Mouse (Mus musculus) heart, adult 2 months (tissue): ENCODE results near the gene Noct. TPM values are rescaled to one million over a fixed set of nuclear protein-coding genes. Genes with fewer than 3 reads are reported as not detected.

Experiments used
- DNase-seq, 2 experiments: peaks; one replicate each; pipeline ENCODE4 v3.0.0; 2021
- H3K27ac ChIP-seq: fragments of 200-600 bp; 2 replicates; pipeline ENCODE4 v1.8.1; 2022
- H3K27me3 ChIP-seq: fragments of 200-500 bp; 2 replicates; pipeline ENCODE4 v1.6.1; 2012; ENCODE audit warnings: mild to moderate bottlenecking, low read length, inconsistent platforms, mixed read lengths; ENCODE audit not compliant: control insufficient read depth, insufficient read depth
- H3K36me3 ChIP-seq: fragments of 200-500 bp; 2 replicates; pipeline ENCODE4 v1.6.1; 2012; ENCODE audit warnings: low read length, inconsistent platforms; ENCODE audit not compliant: control insufficient read depth, insufficient read depth
- H3K4me1 ChIP-seq: fragments of 200-500 bp; 2 replicates; pipeline ENCODE4 v1.6.1; 2011; ENCODE audit warnings: low read length; ENCODE audit not compliant: control insufficient read depth, insufficient read depth
- H3K4me3 ChIP-seq: fragments of 200-600 bp; 2 replicates; pipeline ENCODE4 v1.8.1; 2022
- H3K79me2 ChIP-seq: fragments of 200-500 bp; replicated peaks from 2 replicates; pipeline ENCODE4 v1.6.1; 2012; ENCODE audit warnings: mild to moderate bottlenecking, inconsistent platforms, low read length, moderate library complexity, mixed read lengths; ENCODE audit not compliant: control insufficient read depth, insufficient read depth
- H3K9ac ChIP-seq: fragments of 200-500 bp; 2 replicates; pipeline ENCODE4 v1.6.1; 2012; ENCODE audit warnings: low read depth, mild to moderate bottlenecking, control low read depth, inconsistent platforms, low read length, mixed read lengths
- CTCF ChIP-seq: fragments of 200-600 bp; IDR thresholded peaks from 2 replicates; pipeline ENCODE4 v1.8.1; 2022; ENCODE audit warnings: antibody characterized with exemption, mild to moderate bottlenecking, moderate library complexity
- EP300 ChIP-seq: fragments of 200-500 bp; IDR thresholded peaks from 2 replicates; pipeline ENCODE4 v1.6.1; 2011; ENCODE audit warnings: low read depth, low read length, control low read depth; ENCODE audit not compliant: insufficient read depth
- POLR2A ChIP-seq: fragments of 200-500 bp; IDR thresholded peaks from 2 replicates; pipeline ENCODE4 v1.6.1; 2011; ENCODE audit warnings: mild to moderate bottlenecking, low read depth, low read length, control low read depth; ENCODE audit not compliant: insufficient read depth
- WGBS: fragments of 180-500 bp; shearing (Covaris S2); methylation state at CpG from one replicate; pipeline ENCODE4 v1.1.7; 2018; 5-methylcytosine and 5-hydroxymethylcytosine counted together
- intact Hi-C: fragments of 180-260 bp; cut with DNase I; formaldehyde crosslinking; loops from one replicate; pipeline ENCODE4 v1.15.1; 2025
- polyA plus RNA-seq: library from polyadenylated mRNA; depleted of rRNA; stranded (reverse); fragments of >200 nt; gene quantifications from 2 replicates; pipeline ENCODE4 v1.2.3, GENCODE M21; 2012
- total RNA-seq, 2 experiments: library from RNA; stranded (reverse); gene quantifications; 2 replicates each; pipeline ENCODE4 v1.2.3; 2021

Gene Noct
- total and polyA plus RNA-seq, 3 experiments = 23.2 to 45.1 (median 39.4) TPM

- WGBS = 77% methylated on average over 10 of the region's 10 CpGs
- no peak overlapping the region for H3K9ac ChIP-seq
- H3K27ac ChIP-seq = peak overlapping the region; percentile 2; the same call in 1 of the 2 replicates
- intact Hi-C loops = no loop called here
- H3K4me3 ChIP-seq = no peak overlapping the region
- no peaks in the 10 kb centered on the region for H3K27me3 ChIP-seq
- H3K36me3 ChIP-seq = peaks cover 3% of the 10 kb centered on the region
- H3K79me2 ChIP-seq = no peaks in the 10 kb centered on the region
- TF ChIP-seq CTCF = no peak
- TF ChIP-seq EP300 = no peak
- TF ChIP-seq POLR2A = no peak
- no peak for DNase-seq
- peaks cover 7% of the 10 kb centered on the region for H3K4me1 ChIP-seq
Measured at GRCm38 (mm10) chr3:51184715-51185114, 39.5 kb upstream of the Noct start.

GRCm38 (mm10) chr3:51185406-51185805 is 38.8 kb upstream of the Noct start:
- intact Hi-C loops = no loop called here
- no peak overlapping the region for H3K4me3 ChIP-seq
- TF ChIP-seq POLR2A = no peak
- TF ChIP-seq CTCF = no peak
- TF ChIP-seq EP300 = no peak
- H3K36me3 ChIP-seq = peaks cover 3% of the 10 kb centered on the region
- peaks cover 7% of the 10 kb centered on the region for H3K4me1 ChIP-seq
- H3K9ac ChIP-seq = no peak overlapping the region
- H3K79me2 ChIP-seq = no peaks in the 10 kb centered on the region
- 67% methylated on average over 7 of the region's 7 CpGs for WGBS
- DNase-seq = no peak
- no peaks in the 10 kb centered on the region for H3K27me3 ChIP-seq
- H3K27ac ChIP-seq = no peak overlapping the region

- peaks cover 19% of the 10 kb centered on the region for H3K4me1 ChIP-seq
- no peaks in the 10 kb centered on the region for H3K27me3 ChIP-seq
- TF ChIP-seq POLR2A (peak; percentile 42; the same call in 1 of the 2 replicates), CTCF (no peak), EP300 (peak; percentile 91)
- no peaks in the 10 kb centered on the region for H3K79me2 ChIP-seq
- 29% methylated on average over 6 of the region's 6 CpGs for WGBS
- peaks cover 4% of the 10 kb centered on the region for H3K36me3 ChIP-seq
- H3K4me3 ChIP-seq = no peak overlapping the region
- peak overlapping the region; percentile 52 for H3K27ac ChIP-seq
- DNase-seq = peak; percentile 70 to 83
- H3K9ac ChIP-seq = no peak overlapping the region
- intact Hi-C loops = loop anchor here (1.0 kb wide), 1 partner anchor 30 kb away; the partner anchor contains the start of gene Noct
Measured at GRCm38 (mm10) chr3:51194075-51194474, 30.2 kb upstream of the Noct start.

GRCm38 (mm10) chr3:51195321-51195720 is 28.9 kb upstream of the Noct start:
- no peak for TF ChIP-seq EP300
- 0 out of 2 replicates have a peak, but pooled peaks have one; percentile 8 for TF ChIP-seq CTCF
- no peaks in the 10 kb centered on the region for H3K27me3 ChIP-seq
- WGBS = 6% methylated on average over 8 of the region's 8 CpGs
- peak; percentile 66 to 81 for DNase-seq
- no peaks in the 10 kb centered on the region for H3K79me2 ChIP-seq
- peaks cover 4% of the 10 kb centered on the region for H3K36me3 ChIP-seq
- H3K9ac ChIP-seq = no peak overlapping the region; the same call in 1 of the 2 replicates
- H3K27ac ChIP-seq = peak overlapping the region; percentile 61
- intact Hi-C loops = no loop called here
- peaks cover 21% of the 10 kb centered on the region for H3K4me1 ChIP-seq
- 0 out of 2 replicates have a peak overlapping the region, but pooled peaks have one; percentile 23 for H3K4me3 ChIP-seq

GRCm38 (mm10) chr3:51195736-51196135 is 28.5 kb upstream of the Noct start:
- DNase-seq = no peak
- intact Hi-C loops = no loop called here

GRCm38 (mm10) chr3:51196724-51197111 is 27.5 kb upstream of the Noct start:
- Histone ChIP-seq H3K9ac (no peak overlapping the region), H3K4me3 (no peak overlapping the region), H3K27me3 (no peaks in the 10 kb centered on the region), H3K27ac (peak overlapping the region; percentile 62), H3K4me1 (peaks cover 21% of the 10 kb centered on the region), H3K36me3 (peaks cover 4% of the 10 kb centered on the region), H3K79me2 (no peaks in the 10 kb centered on the region)
- 59% methylated on average over 3 of the region's 3 CpGs for WGBS
- intact Hi-C loops = loop anchor here (1.0 kb wide), 1 partner anchor 27 kb away; no protein-coding TSS in a partner anchor
- TF ChIP-seq POLR2A = no peak
- no peak for TF ChIP-seq EP300
- DNase-seq = no peak

More at GRCm38 (mm10) chr3:51195736-51196135, 28.5 kb upstream of the Noct start:
- Histone ChIP-seq H3K36me3 (peaks cover 4% of the 10 kb centered on the region), H3K79me2 (no peaks in the 10 kb centered on the region), H3K27ac (peak overlapping the region; percentile 61), H3K4me3 (0 out of 2 replicates have a peak overlapping the region, but pooled peaks have one; percentile 23), H3K4me1 (peaks cover 21% of the 10 kb centered on the region), H3K27me3 (no peaks in the 10 kb centered on the region), H3K9ac (no peak overlapping the region)
- no peak for TF ChIP-seq EP300
- TF ChIP-seq POLR2A = no peak
- no peak for TF ChIP-seq CTCF
- WGBS = 32% methylated on average over 8 of the region's 8 CpGs
